Mouse (Mus musculus) embryonic facial prominence, embryonic 11.5 days (tissue): ENCODE measurements around the gene Pitx1. TPM values are rescaled to one million over a fixed set of nuclear protein-coding genes. Genes with fewer than 3 reads are reported as not detected.
A peak's percentile ranks its signal among the peaks of the same experiment; 100 is the strongest.

ENCODE experiments used
- ATAC-seq: fragments of 200-750 bp; cut with Nextera tagmentation; replicated peaks from 2 replicates; pipeline ENCODE4 v1.8.0; 2017; ENCODE audit warnings: low read depth; ENCODE audit not compliant: insufficient number of reproducible peaks, low FRiP score, low TSS enrichment
- DNase-seq: peaks from one replicate; pipeline ENCODE4 v3.0.0-alpha.2; 2015; ENCODE audit warnings: low spot score
- H3K27ac ChIP-seq: fragments of 300-500 bp; sonication (generic); replicated peaks from 2 replicates; pipeline ENCODE4 v1.5.1; 2014; ENCODE audit warnings: mild to moderate bottlenecking, low read depth, low read length, control low read depth
- H3K27me3 ChIP-seq: fragments of 300-500 bp; sonication (generic); 2 replicates; pipeline ENCODE4 v1.6.1; 2014; ENCODE audit warnings: mild to moderate bottlenecking, low read length, moderate library complexity, mixed read lengths; ENCODE audit not compliant: control insufficient read depth, insufficient read depth
- H3K36me3 ChIP-seq: fragments of 300-500 bp; sonication (generic); replicated peaks from 2 replicates; pipeline ENCODE4 v1.6.1; 2014; ENCODE audit warnings: low read depth, mild to moderate bottlenecking, low read length, moderate library complexity, mixed read lengths; ENCODE audit not compliant: control insufficient read depth, insufficient read depth
- H3K4me1 ChIP-seq: fragments of 300-500 bp; sonication (generic); 2 replicates; pipeline ENCODE4 v1.6.1; 2014; ENCODE audit warnings: low read length, mixed read lengths; ENCODE audit not compliant: control insufficient read depth, insufficient read depth
- H3K4me2 ChIP-seq: fragments of 300-500 bp; sonication (generic); 2 replicates; pipeline ENCODE4 v1.6.1; 2014; ENCODE audit warnings: low read depth, mild to moderate bottlenecking, control low read depth, low read length, moderate library complexity
- H3K4me3 ChIP-seq: fragments of 300-500 bp; sonication (generic); 2 replicates; pipeline ENCODE4 v1.5.1; 2014; ENCODE audit warnings: low read depth, low read length, control low read depth
- H3K9ac ChIP-seq: fragments of 300-500 bp; sonication (generic); replicated peaks from 2 replicates; pipeline ENCODE4 v1.6.1; 2014; ENCODE audit warnings: mild to moderate bottlenecking, control low read depth, low read length
- H3K9me3 ChIP-seq: fragments of 300-500 bp; sonication (generic); replicated peaks from 2 replicates; pipeline ENCODE4 v1.6.1; 2016; ENCODE audit warnings: mild to moderate bottlenecking, low read length, inconsistent platforms, mixed read lengths; ENCODE audit not compliant: control insufficient read depth
- WGBS: fragments of 180-500 bp; shearing (Covaris S2); extraction: QIAGEN DNeasy Blood & Tissue Kit; methylation state at CpG from one replicate; pipeline ENCODE4 v1.1.7; 2014; 5-methylcytosine and 5-hydroxymethylcytosine counted together
- polyA plus RNA-seq: library from polyadenylated mRNA; unstranded; fragments of >200 nt; fragmentation: Nextera tagmentation; extraction: Ambion mirVana; gene quantifications from 2 replicates; pipeline ENCODE4 v1.2.1, GENCODE M21; 2014

Gene Pitx1
- 48.5 and 54.9 TPM in 2 replicates for polyA plus RNA-seq

GRCm38 (mm10) chr13:55836142-55836625 is at the start of gene Pitx1:
Pitx1 (minus strand) TSS chr13:55836192.
- ATAC-seq, result no peak
- Histone ChIP-seq H3K4me1 (no peaks in the 10 kb centered on the region; the same call in 1 of the 2 replicates), H3K27ac (peak within 1 kb of the TSS; percentile 77), H3K4me2 (peak within 1 kb of the TSS; percentile 37), H3K9me3 (no peaks in the 10 kb centered on the region), H3K9ac (peak within 1 kb of the TSS; percentile 65), H3K36me3 (no peaks in the 10 kb centered on the region), H3K27me3 (peaks cover 66% of the 10 kb centered on the region), H3K4me3 (peak within 1 kb of the TSS; percentile 38)
- 2% methylated on average over 25 of the region's 36 CpGs for WGBS
- DNase-seq, result no peak

DNA sequence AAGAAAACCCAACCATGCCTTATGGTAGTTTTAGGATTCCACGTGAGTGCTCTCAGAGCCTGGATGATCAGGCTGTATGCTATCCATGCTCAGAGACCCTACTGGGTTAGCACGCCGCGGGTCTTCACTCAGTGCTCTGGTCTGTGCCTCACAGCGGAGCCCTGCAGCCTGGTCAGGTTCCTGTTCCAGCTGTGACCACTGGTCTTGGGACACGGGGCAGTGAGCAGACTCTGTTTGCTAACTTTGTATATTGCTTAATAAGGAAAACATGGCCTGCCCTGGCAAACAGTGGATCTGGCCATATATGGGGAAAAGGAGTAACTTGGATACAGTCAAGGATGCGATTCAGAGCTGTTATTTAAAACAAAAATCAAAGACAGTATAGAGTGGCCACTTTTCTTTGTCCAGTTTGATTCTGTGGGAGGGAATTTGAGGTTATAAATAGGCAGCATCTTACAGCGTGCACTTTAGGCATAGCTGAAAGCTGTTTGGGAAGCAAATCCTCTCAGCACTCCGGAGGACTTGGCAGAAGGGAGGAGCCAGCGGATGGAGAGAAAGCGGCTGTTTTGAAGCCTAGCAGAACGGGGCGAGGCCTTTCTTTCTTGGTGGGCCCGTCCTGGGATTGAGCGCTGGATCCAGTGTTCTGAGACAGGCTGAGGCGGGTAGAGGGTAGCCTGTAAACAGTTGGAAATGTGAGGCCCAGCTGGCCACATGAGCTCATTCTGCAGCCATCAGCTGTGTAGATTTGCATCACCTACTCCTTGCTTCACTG is 45.6 kb upstream of the Pitx1 start:
- no peak overlapping the region for H3K27ac ChIP-seq
- ATAC-seq, result no peak
- H3K4me2 ChIP-seq, result no peak overlapping the region; the same call in 1 of the 2 replicates
- no peak overlapping the region for H3K9ac ChIP-seq
- no peaks in the 10 kb centered on the region for H3K4me1 ChIP-seq
- no peaks in the 10 kb centered on the region for H3K9me3 ChIP-seq
- no peak for DNase-seq
- H3K36me3 ChIP-seq, result no peaks in the 10 kb centered on the region
- no peak overlapping the region for H3K4me3 ChIP-seq
- no peaks in the 10 kb centered on the region for H3K27me3 ChIP-seq
- WGBS, result 58% methylated on average over 16 of the region's 16 CpGs

DNA sequence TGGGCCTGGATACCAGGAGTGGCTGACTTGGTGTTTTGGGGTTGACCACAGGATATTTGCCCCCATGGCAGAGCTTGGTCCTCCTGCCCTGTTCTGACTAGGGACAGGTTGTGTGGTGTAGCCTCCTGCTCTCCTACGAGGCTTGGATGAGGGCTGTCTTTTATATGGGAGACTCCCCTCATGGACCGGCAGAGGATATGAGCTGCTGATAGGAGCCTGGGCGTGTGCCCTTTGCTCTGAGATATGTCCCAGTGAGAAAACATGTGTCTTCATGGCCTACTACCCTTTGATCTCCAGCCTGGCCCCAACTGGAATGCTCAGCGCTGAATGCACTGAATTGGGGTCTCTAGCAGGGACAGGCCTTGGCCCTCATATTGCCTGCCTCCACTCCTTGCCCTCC is 42.4 kb upstream of the Pitx1 start:
- no peak for DNase-seq
- Histone ChIP-seq H3K9ac (no peak overlapping the region), H3K27ac (no peak overlapping the region), H3K4me2 (no peak overlapping the region), H3K27me3 (no peaks in the 10 kb centered on the region), H3K4me1 (no peaks in the 10 kb centered on the region), H3K9me3 (no peaks in the 10 kb centered on the region), H3K4me3 (no peak overlapping the region), H3K36me3 (no peaks in the 10 kb centered on the region)
- whole genome bisulfite sequencing, result 81% methylated on average over 4 of the region's 4 CpGs
- no peak for ATAC-seq

GRCm38 (mm10) chr13:55871410-55871809 is 35.4 kb upstream of the Pitx1 start:
- 80% methylated on average over 7 of the region's 7 CpGs for WGBS
- ATAC-seq (no peak), DNase-seq (no peak)
- no peaks in the 10 kb centered on the region for H3K4me1 ChIP-seq
- no peaks in the 10 kb centered on the region for H3K9me3 ChIP-seq
- H3K4me2 ChIP-seq, result no peak overlapping the region
- H3K36me3 ChIP-seq, result no peaks in the 10 kb centered on the region
- no peak overlapping the region for H3K4me3 ChIP-seq
- H3K27ac ChIP-seq, result no peak overlapping the region
- H3K9ac ChIP-seq, result no peak overlapping the region
- no peaks in the 10 kb centered on the region for H3K27me3 ChIP-seq

- H3K4me3 ChIP-seq, result no peak overlapping the region
- H3K4me2 ChIP-seq, result no peak overlapping the region
- H3K9me3 ChIP-seq, result no peaks in the 10 kb centered on the region
- DNase-seq, result no peak
- no peaks in the 10 kb centered on the region for H3K27me3 ChIP-seq
- H3K9ac ChIP-seq, result no peak overlapping the region
- 76% methylated on average over 1 of the region's 1 CpGs for WGBS
- H3K4me1 ChIP-seq, result no peaks in the 10 kb centered on the region
- no peak for ATAC-seq
- no peak overlapping the region for H3K27ac ChIP-seq
- no peaks in the 10 kb centered on the region for H3K36me3 ChIP-seq
Measured at GRCm38 (mm10) chr13:55870001-55870400, 34.0 kb upstream of the Pitx1 start.

GRCm38 (mm10) chr13:55867540-55868103 is 31.6 kb upstream of the Pitx1 start:
- no peaks in the 10 kb centered on the region for H3K27me3 ChIP-seq
- ATAC-seq (no peak), DNase-seq (no peak)
- H3K27ac ChIP-seq, result no peak overlapping the region
- H3K4me1 ChIP-seq, result no peaks in the 10 kb centered on the region
- H3K36me3 ChIP-seq, result no peaks in the 10 kb centered on the region
- WGBS, result 65% methylated on average over 13 of the region's 13 CpGs
- no peak overlapping the region for H3K4me3 ChIP-seq
- H3K4me2 ChIP-seq, result no peak overlapping the region
- H3K9me3 ChIP-seq, result no peaks in the 10 kb centered on the region
- H3K9ac ChIP-seq, result no peak overlapping the region

DNA sequence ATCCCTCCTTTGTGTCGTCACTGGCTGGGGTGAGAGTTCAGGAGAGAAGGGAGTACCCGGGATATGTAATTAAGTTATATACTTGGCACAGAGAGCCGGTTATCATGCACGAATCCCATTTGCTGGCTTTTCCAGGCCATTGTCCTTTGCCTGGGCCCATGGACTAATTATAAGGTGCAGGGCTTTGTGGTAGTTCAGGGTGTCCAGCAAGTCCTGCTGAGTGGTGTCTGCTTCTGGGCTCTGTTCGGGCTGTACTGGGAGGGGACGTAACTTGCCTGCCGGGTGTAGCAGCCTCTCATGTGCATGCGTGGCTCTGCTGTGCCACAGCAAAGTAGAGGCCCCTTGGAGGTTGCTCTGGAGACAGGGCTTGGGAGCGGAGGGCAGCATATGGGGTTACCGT is 24.5 kb upstream of the Pitx1 start:
- Histone ChIP-seq H3K9ac (no peak overlapping the region), H3K9me3 (no peaks in the 10 kb centered on the region), H3K4me2 (no peak overlapping the region), H3K36me3 (no peaks in the 10 kb centered on the region), H3K27ac (no peak overlapping the region), H3K4me3 (no peak overlapping the region), H3K27me3 (no peaks in the 10 kb centered on the region; the same call in 1 of the 2 replicates), H3K4me1 (no peaks in the 10 kb centered on the region)
- no peak for DNase-seq
- no peak for ATAC-seq
- 52% methylated on average over 10 of the region's 10 CpGs for WGBS

DNA sequence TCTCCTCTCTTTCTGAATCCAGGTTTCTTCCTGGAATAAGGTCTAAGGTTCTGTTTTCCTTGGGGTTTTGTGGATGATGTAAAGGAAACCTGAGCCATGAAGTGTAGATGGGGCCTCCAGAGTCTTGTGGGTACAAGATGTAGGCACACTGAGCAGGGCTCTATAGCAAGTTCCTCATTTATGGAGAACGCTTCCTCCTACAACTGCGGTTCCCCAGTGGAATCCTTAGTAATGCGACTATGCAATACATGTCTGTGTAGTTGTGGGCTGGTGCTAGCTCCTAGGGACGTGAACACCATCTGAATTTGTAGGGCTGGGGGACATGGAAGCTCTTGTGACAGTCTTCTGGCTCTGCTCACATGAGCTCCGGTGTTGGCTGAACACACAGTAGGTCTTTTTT is 22.5 kb upstream of the Pitx1 start:
- WGBS, result 89% methylated on average over 5 of the region's 5 CpGs

More for the DNA sequence above, 22.5 kb upstream of the Pitx1 start:
- no peak overlapping the region for H3K4me3 ChIP-seq
- H3K27me3 ChIP-seq, result no peaks in the 10 kb centered on the region; the same call in 1 of the 2 replicates
- no peaks in the 10 kb centered on the region for H3K9me3 ChIP-seq
- ATAC-seq (no peak), DNase-seq (no peak)
- no peaks in the 10 kb centered on the region for H3K36me3 ChIP-seq
- H3K9ac ChIP-seq, result no peak overlapping the region
- no peaks in the 10 kb centered on the region for H3K4me1 ChIP-seq
- H3K27ac ChIP-seq, result no peak overlapping the region
- no peak overlapping the region for H3K4me2 ChIP-seq
